Mouse (Mus musculus): Measurements from ENCODE around the gene Gng12.

Gene Gng12

GRCm38 (mm10) chr6:66917032-66917431 lies 20.8 kb downstream of the Gng12 start:
- no peak for DNase-seq (ENCODE audit: low spot score in 2 of 2)

- DNase-seq (ENCODE audit: low spot score in 2 of 2) = no peak
Observed at GRCm38 (mm10) chr6:66920786-66921185, 24.6 kb downstream of the Gng12 start.

GRCm38 (mm10) chr6:66921755-66922154 lies 25.6 kb downstream of the Gng12 start:
- DNase-seq (ENCODE audit: low spot score in 2 of 2) = no peak

DNA sequence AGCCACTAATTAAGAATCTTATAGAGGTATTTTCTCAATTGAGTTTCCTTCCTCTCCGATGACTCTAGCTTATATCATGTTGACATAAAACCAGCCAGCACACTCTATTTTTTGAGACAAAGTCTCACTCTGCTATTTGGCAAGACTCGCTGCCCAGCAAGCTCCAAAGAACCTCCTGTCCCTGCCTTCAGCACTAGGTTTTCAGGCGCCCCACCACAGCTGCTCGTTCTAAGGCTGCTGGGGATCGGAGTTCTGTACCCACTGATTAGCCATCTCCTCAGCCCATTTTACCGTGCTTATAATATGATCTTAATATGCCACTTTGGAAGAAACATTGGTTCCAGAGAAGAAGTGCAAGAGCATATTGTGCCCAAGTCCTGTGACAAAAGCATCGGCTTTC lies 26.3 kb downstream of the Gng12 start:
- DNase-seq (ENCODE audit: low spot score in 2 of 2) = no peak

DNA sequence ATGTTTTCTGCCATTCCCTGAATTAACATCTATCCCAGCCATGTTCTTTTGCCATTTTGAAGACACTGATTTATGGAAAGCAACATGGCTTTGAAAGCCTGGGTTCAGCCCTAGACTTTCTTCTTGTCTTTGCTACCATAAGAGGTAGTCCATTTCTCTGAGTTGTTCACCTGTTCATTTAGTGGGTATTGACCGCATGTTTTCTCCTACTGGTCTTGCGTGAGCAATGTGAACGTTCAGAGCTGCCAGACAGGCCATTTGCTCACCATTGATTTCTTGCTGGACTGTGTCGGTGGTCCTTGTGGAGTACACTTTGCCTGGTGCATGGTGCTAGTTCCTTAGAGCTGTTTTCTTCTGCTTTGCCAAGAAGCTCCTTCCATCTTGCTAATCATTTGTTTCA lies 27.7 kb downstream of the Gng12 start:
- no peak for DNase-seq (ENCODE audit: low spot score in 2 of 2)

GRCm38 (mm10) chr6:66924315-66924965 lies 28.2 kb downstream of the Gng12 start:
- no peak for DNase-seq (ENCODE audit: low spot score in 2 of 2)

DNA sequence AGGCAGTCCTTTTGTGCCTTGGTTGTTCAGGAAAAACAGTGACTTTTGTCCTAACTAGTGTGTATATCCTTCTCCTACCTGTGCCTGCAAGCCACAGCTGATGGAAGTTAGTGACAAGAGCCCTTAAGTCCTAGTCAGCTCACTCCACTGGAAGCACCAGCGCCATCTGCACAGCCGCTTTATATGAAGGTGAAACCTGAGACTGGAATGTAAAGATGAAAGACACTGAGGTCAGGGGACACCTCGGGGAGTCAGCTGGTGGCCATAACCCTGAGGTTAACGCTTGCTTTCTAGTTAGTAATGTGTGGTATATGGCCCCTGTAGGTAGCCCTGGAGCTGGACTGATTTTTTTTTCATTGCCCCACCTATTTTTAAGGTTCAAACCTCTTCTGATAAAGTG lies 30.1 kb downstream of the Gng12 start:
- DNase-seq (ENCODE audit: low spot score in 2 of 2) = no peak

DNA sequence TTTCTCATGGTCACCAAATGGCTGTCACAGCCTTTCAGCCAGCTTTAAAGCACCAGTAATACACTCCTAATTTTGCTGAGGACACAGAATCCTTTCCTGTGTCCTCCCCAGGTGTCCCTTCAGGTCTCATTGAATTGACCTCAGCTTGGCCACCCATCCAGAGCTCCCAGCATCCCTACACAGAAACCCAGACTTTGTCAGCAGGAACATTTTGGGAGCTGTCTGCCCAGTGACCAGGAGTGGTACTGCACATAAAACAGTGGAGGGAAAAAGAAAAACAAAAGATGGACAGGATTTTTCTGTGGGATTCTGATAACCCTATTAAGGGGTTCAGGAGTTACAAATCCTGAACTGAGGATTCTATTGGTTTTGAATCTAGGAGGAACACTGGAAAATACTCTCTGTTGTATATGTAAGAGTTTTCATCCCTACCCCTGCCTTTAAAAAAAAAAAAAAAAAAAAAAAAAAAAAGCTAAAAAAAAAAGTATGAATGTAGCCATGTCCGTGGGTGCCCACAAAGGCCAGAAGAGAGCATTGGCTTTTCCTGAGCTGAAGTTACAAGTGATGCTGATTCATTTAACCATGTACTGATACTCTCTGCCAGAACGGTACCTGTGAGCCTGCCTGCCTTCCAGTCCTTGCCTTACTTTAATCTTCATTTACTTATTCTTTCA lies 32.9 kb downstream of the Gng12 start:
- no peak for DNase-seq (ENCODE audit: low spot score in 2 of 2)

DNA sequence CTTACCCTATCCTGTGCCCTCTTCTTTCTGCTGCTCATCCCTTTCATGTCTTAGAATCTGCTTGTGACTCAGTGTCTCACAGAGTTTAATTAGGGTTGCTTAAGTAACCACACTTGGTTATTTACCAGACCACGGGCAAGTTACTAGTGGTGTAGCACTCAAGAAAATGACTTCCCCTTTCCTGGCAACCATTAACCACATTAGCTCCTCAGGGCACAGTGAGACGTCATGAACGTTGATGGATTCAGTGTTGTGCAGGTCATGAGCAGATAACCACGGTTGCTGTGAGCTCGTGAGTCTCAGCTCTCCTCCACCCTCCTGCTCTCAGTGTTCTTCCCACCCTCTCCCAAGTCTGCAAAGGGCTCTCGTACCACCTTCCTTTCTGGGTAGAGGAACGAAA lies 33.5 kb downstream of the Gng12 start:
- DNase-seq (ENCODE audit: low spot score in 2 of 2) = no peak

GRCm38 (mm10) chr6:66932206-66932819 lies 36.1 kb downstream of the Gng12 start:
- DNase-seq (ENCODE audit: low spot score in 2 of 2) = no peak

DNA sequence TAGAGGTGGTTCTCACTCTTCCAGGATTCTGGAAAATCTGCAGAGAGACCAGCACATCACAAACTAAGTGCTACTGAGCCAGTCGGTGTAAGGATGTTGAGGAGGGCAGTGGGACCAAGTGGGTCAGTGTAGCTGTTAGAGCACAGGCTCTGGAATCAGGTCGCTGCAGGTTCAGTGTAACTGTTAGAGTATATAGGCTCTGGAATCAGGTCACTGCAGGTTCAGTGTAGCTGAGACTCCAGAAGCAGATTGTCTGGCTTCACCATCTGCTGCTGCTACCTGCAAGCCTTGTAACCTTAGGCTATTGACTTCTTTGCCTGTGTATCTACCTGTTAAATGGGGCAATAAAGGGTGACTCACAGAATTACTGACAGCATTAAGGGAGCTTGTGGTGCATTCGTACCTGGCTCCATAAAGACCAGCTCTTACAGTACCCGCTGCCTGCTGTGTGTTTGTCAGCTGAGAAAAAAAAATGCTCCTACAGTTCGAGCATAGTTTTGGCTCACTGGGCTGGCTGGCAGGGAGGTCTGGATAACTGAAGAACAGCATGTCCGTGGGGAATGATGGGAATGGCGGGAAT lies 44.5 kb downstream of the Gng12 start:
- DNase-seq (ENCODE audit: low spot score in 2 of 2) = no peak

DNA sequence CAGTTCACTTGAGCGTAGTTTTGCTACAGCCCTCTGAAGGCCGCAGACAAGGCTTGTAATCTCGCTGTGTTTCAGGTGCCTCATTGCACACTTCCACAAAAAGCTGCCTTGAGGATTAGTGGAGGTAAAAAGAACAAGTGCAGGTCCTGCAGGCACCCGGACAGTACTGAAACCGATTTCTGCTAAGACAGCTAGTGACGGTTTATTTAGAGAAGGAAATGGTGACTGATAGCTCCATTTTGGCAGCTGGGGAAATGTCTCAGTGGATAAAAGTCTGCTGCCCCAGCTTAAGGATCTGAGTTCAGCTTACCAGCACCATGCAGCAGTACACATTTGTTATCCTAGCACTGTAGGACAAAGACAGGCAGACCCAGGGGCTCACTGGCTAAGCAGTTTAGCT lies 45.6 kb downstream of the Gng12 start:
- no peak for DNase-seq (ENCODE audit: low spot score in 2 of 2)

- DNase-seq (ENCODE audit: low spot score in 2 of 2) = no peak
Observed at GRCm38 (mm10) chr6:66942826-66943225, 46.6 kb downstream of the Gng12 start.

- no peak for DNase-seq (ENCODE audit: low spot score in 2 of 2)
Observed at GRCm38 (mm10) chr6:66943367-66944189, 47.4 kb downstream of the Gng12 start.

DNA sequence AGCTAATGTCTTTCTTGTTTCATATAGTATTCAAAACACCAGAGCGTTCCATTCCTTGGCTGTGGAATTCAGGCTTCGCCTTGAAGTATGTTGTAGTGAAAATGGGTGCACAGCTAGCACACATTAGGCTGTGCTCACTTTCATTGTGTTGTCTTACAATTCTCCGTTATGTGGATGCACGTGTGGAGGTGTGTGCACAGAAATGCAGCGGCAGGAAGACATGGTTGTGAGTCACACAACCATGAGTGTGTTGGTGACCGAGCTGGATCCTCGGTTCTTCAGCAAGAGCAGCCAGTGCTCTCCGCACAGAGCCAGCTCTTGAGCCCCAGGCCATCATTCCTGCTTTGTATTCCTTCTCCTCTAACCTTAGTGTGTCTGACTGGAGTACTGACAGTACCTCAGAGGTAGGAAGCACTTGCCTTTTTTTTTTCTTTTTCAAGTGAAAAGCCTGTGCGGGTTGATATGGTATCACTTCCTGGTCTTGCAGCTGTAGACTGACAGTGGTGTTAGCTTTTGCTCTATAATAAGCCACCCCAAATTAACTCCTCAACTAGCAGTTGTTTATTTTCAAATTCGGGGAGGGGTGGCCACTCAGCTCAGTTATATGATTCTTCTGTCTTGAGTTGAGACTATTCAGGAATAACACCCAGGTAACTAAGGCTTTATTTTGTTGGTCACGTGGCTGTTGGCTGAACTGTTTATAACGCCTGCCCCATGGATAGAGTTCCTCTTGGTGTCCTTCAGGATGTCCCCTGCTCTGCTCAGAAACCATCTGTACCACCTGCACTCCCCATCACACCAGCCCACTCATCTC lies 48.2 kb downstream of the Gng12 start:
- DNase-seq (ENCODE audit: low spot score in 2 of 2) = no peak

- no peak for DNase-seq (ENCODE audit: low spot score in 2 of 2)
Observed at GRCm38 (mm10) chr6:66945004-66945356, 48.8 kb downstream of the Gng12 start.

- no peak for DNase-seq (ENCODE audit: low spot score in 2 of 2)
Observed at GRCm38 (mm10) chr6:66948111-66948510, 51.9 kb downstream of the Gng12 start.

GRCm38 (mm10) chr6:66948848-66949247 lies 52.7 kb downstream of the Gng12 start:
- DNase-seq (ENCODE audit: low spot score in 2 of 2) = no peak

- DNase-seq (ENCODE audit: low spot score in 2 of 2) = no peak
Observed at GRCm38 (mm10) chr6:66951726-66952418, 55.7 kb downstream of the Gng12 start.

GRCm38 (mm10) chr6:66953951-66954519 lies 57.8 kb downstream of the Gng12 start:
- DNase-seq (ENCODE audit: low spot score in 2 of 2) = no peak

Data from heart, adult 9 months (tissue).